Mouse (Mus musculus): Measurements from ENCODE around the gene Milr1.
A peak's percentile ranks its signal among the peaks of the same experiment; 100 is the strongest.

The Milr1 gene

GRCm38 (mm10) chr11:106784476-106784875 is 33.5 kb downstream of the Milr1 start:
- no peak overlapping the region for H3K4me3 ChIP-seq (replicated peaks; ENCODE audit: low read length)
- H3K27me3 ChIP-seq (ENCODE audit: insufficient read depth, low read length): no peaks in the 10 kb centered on the region
- TF ChIP-seq POU5F1 (IDR thresholded peaks at IDR 0.05; ENCODE audit: borderline replicate concordance, low read length) (no peak), NANOG (IDR thresholded peaks at IDR 0.05; ENCODE audit: borderline replicate concordance, low read length) (no peak), CTCF (conservative IDR thresholded peaks at IDR 0.05; ENCODE audit: low read length) (no peak)
- H3K9me3 ChIP-seq (ENCODE audit: low read length): no peaks in the 10 kb centered on the region
- H3K36me3 ChIP-seq (ENCODE audit: insufficient read depth, low read length): peaks cover 78% of the 10 kb centered on the region
- H3K4me1 ChIP-seq (replicated peaks; ENCODE audit: low read depth, low read length): peaks cover 60% of the 10 kb centered on the region

- Histone ChIP-seq H3K9me3 (ENCODE audit: low read length) (no peaks in the 10 kb centered on the region), H3K4me3 (replicated peaks; ENCODE audit: low read length) (no peak overlapping the region; the same call in 1 of the 2 replicates), H3K4me1 (replicated peaks; ENCODE audit: low read depth, low read length) (peaks cover 60% of the 10 kb centered on the region), H3K36me3 (ENCODE audit: insufficient read depth, low read length) (peaks cover 74% of the 10 kb centered on the region), H3K27me3 (ENCODE audit: insufficient read depth, low read length) (no peaks in the 10 kb centered on the region)
- TF ChIP-seq POU5F1 (IDR thresholded peaks at IDR 0.05; ENCODE audit: borderline replicate concordance, low read length) (no peak), NANOG (IDR thresholded peaks at IDR 0.05; ENCODE audit: borderline replicate concordance, low read length) (no peak), CTCF (conservative IDR thresholded peaks at IDR 0.05; ENCODE audit: low read length) (no peak)
These were observed 34.0 kb downstream of the Milr1 start for GRCm38 (mm10) chr11:106785043-106785442.

GRCm38 (mm10) chr11:106787131-106788025 is 36.4 kb downstream of the Milr1 start:
- TF ChIP-seq NANOG (IDR thresholded peaks at IDR 0.05; ENCODE audit: borderline replicate concordance, low read length) (no peak), POU5F1 (IDR thresholded peaks at IDR 0.05; ENCODE audit: borderline replicate concordance, low read length) (no peak), CTCF (conservative IDR thresholded peaks at IDR 0.05; ENCODE audit: low read length) (no peak)
- peak overlapping the region; percentile 96 for H3K4me3 ChIP-seq (replicated peaks; ENCODE audit: low read length)
- peaks cover 52% of the 10 kb centered on the region for H3K4me1 ChIP-seq (replicated peaks; ENCODE audit: low read depth, low read length)
- no peaks in the 10 kb centered on the region for H3K27me3 ChIP-seq (ENCODE audit: insufficient read depth, low read length)
- H3K36me3 ChIP-seq (ENCODE audit: insufficient read depth, low read length): peaks cover 57% of the 10 kb centered on the region
- H3K9me3 ChIP-seq (ENCODE audit: low read length): no peaks in the 10 kb centered on the region

GRCm38 (mm10) chr11:106788026-106788774 is 37.2 kb downstream of the Milr1 start:
- Histone ChIP-seq H3K4me3 (replicated peaks; ENCODE audit: low read length) (peak overlapping the region; percentile 96), H3K4me1 (replicated peaks; ENCODE audit: low read depth, low read length) (peaks cover 43% of the 10 kb centered on the region), H3K36me3 (ENCODE audit: insufficient read depth, low read length) (peaks cover 57% of the 10 kb centered on the region), H3K27me3 (ENCODE audit: insufficient read depth, low read length) (no peaks in the 10 kb centered on the region), H3K9me3 (ENCODE audit: low read length) (no peaks in the 10 kb centered on the region)
- no peak for TF ChIP-seq POU5F1 (IDR thresholded peaks at IDR 0.05; ENCODE audit: borderline replicate concordance, low read length)
- TF ChIP-seq NANOG (IDR thresholded peaks at IDR 0.05; ENCODE audit: borderline replicate concordance, low read length): no peak
- TF ChIP-seq CTCF (conservative IDR thresholded peaks at IDR 0.05; ENCODE audit: low read length): no peak

GRCm38 (mm10) chr11:106788775-106789459 is 37.9 kb downstream of the Milr1 start, which contains the start of the genes Ddx5 and Cep95:
Ddx5 (minus strand) TSS chr11:106789185.
Cep95 (plus strand) TSS chr11:106789252.
- Histone ChIP-seq H3K27me3 (ENCODE audit: insufficient read depth, low read length) (no peaks in the 10 kb centered on the region), H3K9me3 (ENCODE audit: low read length) (no peaks in the 10 kb centered on the region), H3K4me3 (replicated peaks; ENCODE audit: low read length) (peak within 1 kb of the TSS; percentile 96), H3K4me1 (replicated peaks; ENCODE audit: low read depth, low read length) (peaks cover 40% of the 10 kb centered on the region), H3K36me3 (ENCODE audit: insufficient read depth, low read length) (peaks cover 52% of the 10 kb centered on the region)
- TF ChIP-seq NANOG (IDR thresholded peaks at IDR 0.05; ENCODE audit: borderline replicate concordance, low read length) (no peak), POU5F1 (IDR thresholded peaks at IDR 0.05; ENCODE audit: borderline replicate concordance, low read length) (no peak), CTCF (conservative IDR thresholded peaks at IDR 0.05; ENCODE audit: low read length) (no peak)

GRCm38 (mm10) chr11:106789649-106790048 is 38.6 kb downstream of the Milr1 start:
- Histone ChIP-seq H3K27me3 (ENCODE audit: insufficient read depth, low read length) (no peaks in the 10 kb centered on the region), H3K4me3 (replicated peaks; ENCODE audit: low read length) (peak overlapping the region; percentile 96), H3K36me3 (ENCODE audit: insufficient read depth, low read length) (peaks cover 52% of the 10 kb centered on the region), H3K9me3 (ENCODE audit: low read length) (no peaks in the 10 kb centered on the region), H3K4me1 (replicated peaks; ENCODE audit: low read depth, low read length) (peaks cover 38% of the 10 kb centered on the region)
- TF ChIP-seq NANOG (IDR thresholded peaks at IDR 0.05; ENCODE audit: borderline replicate concordance, low read length): no peak
- no peak for TF ChIP-seq CTCF (conservative IDR thresholded peaks at IDR 0.05; ENCODE audit: low read length)
- TF ChIP-seq POU5F1 (IDR thresholded peaks at IDR 0.05; ENCODE audit: borderline replicate concordance, low read length): no peak

GRCm38 (mm10) chr11:106793846-106794245 is 42.8 kb downstream of the Milr1 start:
- Histone ChIP-seq H3K4me3 (replicated peaks; ENCODE audit: low read length) (no peak overlapping the region), H3K36me3 (ENCODE audit: insufficient read depth, low read length) (peaks cover 62% of the 10 kb centered on the region), H3K4me1 (replicated peaks; ENCODE audit: low read depth, low read length) (peaks cover 20% of the 10 kb centered on the region), H3K9me3 (ENCODE audit: low read length) (no peaks in the 10 kb centered on the region), H3K27me3 (ENCODE audit: insufficient read depth, low read length) (no peaks in the 10 kb centered on the region)
- TF ChIP-seq POU5F1 (IDR thresholded peaks at IDR 0.05; ENCODE audit: borderline replicate concordance, low read length): no peak
- TF ChIP-seq CTCF (conservative IDR thresholded peaks at IDR 0.05; ENCODE audit: low read length): peak; percentile 23; the same call in 1 of the 2 replicates

GRCm38 (mm10) chr11:106795679-106796078 is 44.7 kb downstream of the Milr1 start:
- Histone ChIP-seq H3K27me3 (ENCODE audit: insufficient read depth, low read length) (no peaks in the 10 kb centered on the region), H3K9me3 (ENCODE audit: low read length) (no peaks in the 10 kb centered on the region), H3K4me3 (replicated peaks; ENCODE audit: low read length) (no peak overlapping the region), H3K36me3 (ENCODE audit: insufficient read depth, low read length) (peaks cover 80% of the 10 kb centered on the region), H3K4me1 (replicated peaks; ENCODE audit: low read depth, low read length) (peaks cover 9% of the 10 kb centered on the region; the same call in 1 of the 2 replicates)
- TF ChIP-seq NANOG (IDR thresholded peaks at IDR 0.05; ENCODE audit: borderline replicate concordance, low read length): no peak
- no peak for TF ChIP-seq CTCF (conservative IDR thresholded peaks at IDR 0.05; ENCODE audit: low read length)
- TF ChIP-seq POU5F1 (IDR thresholded peaks at IDR 0.05; ENCODE audit: borderline replicate concordance, low read length): no peak
